Mouse (Mus musculus) neural tube, embryonic 15.5 days (tissue): Measurements from ENCODE around the gene Trpc6. TPM values are rescaled to one million over a fixed set of nuclear protein-coding genes. Genes with fewer than 3 reads are reported as not detected.

Experiments
- ATAC-seq: fragments of 200-750 bp; cut with Nextera tagmentation; 2 replicates; pipeline ENCODE4 v1.8.0; 2017; ENCODE audit warnings: mild to moderate bottlenecking, moderate TSS enrichment, moderate library complexity; ENCODE audit not compliant: low FRiP score
- H3K27ac ChIP-seq: fragments of 300-500 bp; sonication (generic); replicated peaks from 2 replicates; pipeline ENCODE4 v1.5.1; 2015; ENCODE audit warnings: mild to moderate bottlenecking, inconsistent platforms
- H3K27me3 ChIP-seq: fragments of 300-500 bp; sonication (generic); replicated peaks from 2 replicates; pipeline ENCODE4 v1.6.1; 2015; ENCODE audit warnings: inconsistent platforms
- H3K36me3 ChIP-seq: fragments of 300-500 bp; sonication (generic); 2 replicates; pipeline ENCODE4 v1.6.1; 2015; ENCODE audit warnings: inconsistent platforms
- H3K4me1 ChIP-seq: fragments of 300-500 bp; sonication (generic); 2 replicates; pipeline ENCODE4 v1.6.1; 2015; ENCODE audit warnings: inconsistent platforms
- H3K4me2 ChIP-seq: fragments of 300-500 bp; sonication (generic); 2 replicates; pipeline ENCODE4 v1.6.1; 2015; ENCODE audit warnings: inconsistent platforms, mild to moderate bottlenecking, moderate library complexity
- H3K4me3 ChIP-seq: fragments of 300-500 bp; sonication (generic); replicated peaks from 2 replicates; pipeline ENCODE4 v1.5.1; 2015; ENCODE audit warnings: mild to moderate bottlenecking, inconsistent platforms
- H3K9ac ChIP-seq: fragments of 300-500 bp; sonication (generic); replicated peaks from 2 replicates; pipeline ENCODE4 v1.6.1; 2015; ENCODE audit warnings: mild to moderate bottlenecking, inconsistent platforms
- H3K9me3 ChIP-seq: fragments of 300-500 bp; sonication (generic); replicated peaks from 2 replicates; pipeline ENCODE4 v1.6.1; 2016; ENCODE audit warnings: inconsistent platforms
- WGBS: fragments of 180-500 bp; shearing (Covaris S2); methylation state at CpG from one replicate; pipeline ENCODE4 v1.1.7; 2015; ENCODE audit warnings: mixed read lengths; 5-methylcytosine and 5-hydroxymethylcytosine counted together
- polyA plus RNA-seq: library from polyadenylated mRNA; unstranded; fragments of >200 nt; fragmentation: Nextera tagmentation; extraction: Ambion mirVana; gene quantifications from 2 replicates; pipeline ENCODE4 v1.2.1, GENCODE M21; 2015

The Trpc6 gene
- polyA plus RNA-seq, 1 experiment from 2014 or later = 0.78 TPM

- H3K27me3 ChIP-seq = no peaks in the 10 kb centered on the region
- H3K36me3 ChIP-seq = no peaks in the 10 kb centered on the region
- ATAC-seq = peak; percentile 90; the same call in 1 of the 2 replicates
- no peak overlapping the region for H3K27ac ChIP-seq
- no peaks in the 10 kb centered on the region for H3K9me3 ChIP-seq
- H3K4me1 ChIP-seq = no peaks in the 10 kb centered on the region
- H3K4me2 ChIP-seq = no peak overlapping the region
- no peak overlapping the region for H3K4me3 ChIP-seq
- no peak overlapping the region for H3K9ac ChIP-seq
- WGBS = 64% methylated on average over 1 of the region's 1 CpGs
Measured at GRCm38 (mm10) chr9:8676607-8677006, 132.7 kb downstream of the Trpc6 start.

- no peak overlapping the region for H3K4me2 ChIP-seq
Measured at GRCm38 (mm10) chr9:8693177-8693576, 149.2 kb downstream of the Trpc6 start.

GRCm38 (mm10) chr9:8700669-8701068, 156.7 kb downstream of the Trpc6 start:
- H3K4me1 ChIP-seq = no peaks in the 10 kb centered on the region
- H3K4me3 ChIP-seq = no peak overlapping the region
- H3K36me3 ChIP-seq = no peaks in the 10 kb centered on the region
- H3K27me3 ChIP-seq = no peaks in the 10 kb centered on the region
- 20% methylated on average over 5 of the region's 5 CpGs for WGBS
- H3K27ac ChIP-seq = no peak overlapping the region
- ATAC-seq = peak; percentile 86; the same call in 1 of the 2 replicates
- no peak overlapping the region for H3K9ac ChIP-seq
- no peak overlapping the region for H3K4me2 ChIP-seq
- H3K9me3 ChIP-seq = no peaks in the 10 kb centered on the region

More at GRCm38 (mm10) chr9:8693177-8693576, 149.2 kb downstream of the Trpc6 start:
- ATAC-seq = no peak
- WGBS = 84% methylated on average over 2 of the region's 2 CpGs
- Histone ChIP-seq H3K4me3 (no peak overlapping the region), H3K4me1 (no peaks in the 10 kb centered on the region), H3K36me3 (no peaks in the 10 kb centered on the region), H3K9me3 (no peaks in the 10 kb centered on the region), H3K9ac (no peak overlapping the region), H3K27ac (no peak overlapping the region), H3K27me3 (no peaks in the 10 kb centered on the region)

GRCm38 (mm10) chr9:8703516-8703915, 159.6 kb downstream of the Trpc6 start:
- ATAC-seq = no peak
- 77% methylated on average over 1 of the region's 1 CpGs for WGBS
- no peaks in the 10 kb centered on the region for H3K9me3 ChIP-seq

GRCm38 (mm10) chr9:8703956-8704355, 160.0 kb downstream of the Trpc6 start:
- Histone ChIP-seq H3K4me3 (no peak overlapping the region), H3K4me2 (no peak overlapping the region), H3K4me1 (no peaks in the 10 kb centered on the region), H3K9me3 (no peaks in the 10 kb centered on the region), H3K27ac (no peak overlapping the region), H3K9ac (no peak overlapping the region), H3K36me3 (no peaks in the 10 kb centered on the region), H3K27me3 (no peaks in the 10 kb centered on the region)
- no peak for ATAC-seq
- 61% methylated on average over 5 of the region's 5 CpGs for WGBS

More at GRCm38 (mm10) chr9:8703516-8703915, 159.6 kb downstream of the Trpc6 start:
- no peak overlapping the region for H3K9ac ChIP-seq
- no peaks in the 10 kb centered on the region for H3K4me1 ChIP-seq
- H3K4me3 ChIP-seq = no peak overlapping the region
- no peak overlapping the region for H3K4me2 ChIP-seq
- H3K27me3 ChIP-seq = no peaks in the 10 kb centered on the region
- no peak overlapping the region for H3K27ac ChIP-seq
- no peaks in the 10 kb centered on the region for H3K36me3 ChIP-seq

GRCm38 (mm10) chr9:8710052-8710739, 166.3 kb downstream of the Trpc6 start:
- H3K4me3 ChIP-seq = no peak overlapping the region
- H3K27me3 ChIP-seq = no peaks in the 10 kb centered on the region
- ATAC-seq = no peak
- H3K4me2 ChIP-seq = no peak overlapping the region
- H3K36me3 ChIP-seq = no peaks in the 10 kb centered on the region
- no peak overlapping the region for H3K9ac ChIP-seq
- no peaks in the 10 kb centered on the region for H3K9me3 ChIP-seq
- H3K4me1 ChIP-seq = no peaks in the 10 kb centered on the region
- H3K27ac ChIP-seq = no peak overlapping the region
- WGBS = 80% methylated on average over 3 of the region's 3 CpGs

GRCm38 (mm10) chr9:8719017-8719416, 175.1 kb downstream of the Trpc6 start:
- H3K4me2 ChIP-seq = no peak overlapping the region
- WGBS = 49% methylated on average over 1 of the region's 1 CpGs
- no peak overlapping the region for H3K27ac ChIP-seq
- H3K27me3 ChIP-seq = no peaks in the 10 kb centered on the region
- no peaks in the 10 kb centered on the region for H3K9me3 ChIP-seq
- no peak overlapping the region for H3K4me3 ChIP-seq
- no peak for ATAC-seq
- no peak overlapping the region for H3K9ac ChIP-seq
- H3K4me1 ChIP-seq = no peaks in the 10 kb centered on the region
- no peaks in the 10 kb centered on the region for H3K36me3 ChIP-seq

- Histone ChIP-seq H3K4me3 (no peak overlapping the region), H3K27ac (no peak overlapping the region), H3K36me3 (no peaks in the 10 kb centered on the region), H3K9me3 (no peaks in the 10 kb centered on the region), H3K4me2 (no peak overlapping the region), H3K4me1 (no peaks in the 10 kb centered on the region), H3K9ac (no peak overlapping the region), H3K27me3 (no peaks in the 10 kb centered on the region)
- no peak for ATAC-seq
- 79% methylated on average over 3 of the region's 3 CpGs for whole genome bisulfite sequencing
Measured at GRCm38 (mm10) chr9:8729056-8729455, 185.1 kb downstream of the Trpc6 start.
